Mouse (Mus musculus) heart, embryonic 14.5 days (tissue): ENCODE results near the gene Gm49450. TPM values are rescaled to one million over a fixed set of nuclear protein-coding genes. Genes with fewer than 3 reads are reported as not detected.
A peak's percentile ranks its signal among the peaks of the same experiment; 100 is the strongest.

Experiments
- ATAC-seq: fragments of 200-750 bp; cut with Nextera tagmentation; 2 replicates; pipeline ENCODE4 v1.8.0; 2017; ENCODE audit warnings: low read depth, moderate TSS enrichment; ENCODE audit not compliant: insufficient number of reproducible peaks, insufficient read depth, low FRiP score
- H3K27ac ChIP-seq, 2 experiments: fragments of 200-500 bp in 1 of 2; fragments of 300-500 bp in 1 of 2; sonication (generic) in 1 of 2; replicated peaks in 1 of 2; 2 replicates each; pipeline ENCODE4 v1.5.1; 2012 to 2014; ENCODE audit warnings: low read depth in 2 of 2, low read length in 2 of 2, control low read depth in 1 of 2, mild to moderate bottlenecking in 1 of 2, mixed read lengths in 1 of 2; ENCODE audit not compliant: control insufficient read depth in 1 of 2, insufficient read depth in 1 of 2
- H3K27me3 ChIP-seq: fragments of 300-500 bp; sonication (generic); 2 replicates; pipeline ENCODE4 v1.6.1; 2014; ENCODE audit warnings: mild to moderate bottlenecking, low read length, control low read depth; ENCODE audit not compliant: control insufficient read depth, insufficient read depth
- H3K36me3 ChIP-seq: fragments of 300-500 bp; sonication (generic); 2 replicates; pipeline ENCODE4 v1.6.1; 2014; ENCODE audit warnings: mild to moderate bottlenecking, control low read depth, low read length, mixed read lengths; ENCODE audit not compliant: control insufficient read depth, insufficient read depth
- H3K4me1 ChIP-seq, 2 experiments: fragments of 200-500 bp in 1 of 2; fragments of 300-500 bp in 1 of 2; sonication (generic) in 1 of 2; 2 replicates each; pipeline ENCODE4 v1.6.1; 2012 to 2014; ENCODE audit warnings: low read length in 2 of 2, control low read depth in 1 of 2, mixed read lengths in 1 of 2; ENCODE audit not compliant: control insufficient read depth in 2 of 2, insufficient read depth in 2 of 2
- H3K4me2 ChIP-seq: fragments of 300-500 bp; sonication (generic); 2 replicates; pipeline ENCODE4 v1.6.1; 2014; ENCODE audit warnings: mild to moderate bottlenecking, low read length
- H3K4me3 ChIP-seq, 2 experiments: fragments of 200-500 bp in 1 of 2; fragments of 300-500 bp in 1 of 2; sonication (generic) in 1 of 2; 2 replicates each; pipeline ENCODE4 v1.5.1; 2012 to 2014; ENCODE audit warnings: low read length in 2 of 2, mild to moderate bottlenecking in 2 of 2, control low read depth in 1 of 2, low read depth in 1 of 2, moderate library complexity in 1 of 2; ENCODE audit not compliant: control insufficient read depth in 1 of 2, insufficient read depth in 1 of 2
- H3K9ac ChIP-seq: fragments of 300-500 bp; sonication (generic); 2 replicates; pipeline ENCODE4 v1.6.1; 2014; ENCODE audit warnings: mild to moderate bottlenecking, low read length
- H3K9me3 ChIP-seq: fragments of 300-500 bp; sonication (generic); 2 replicates; pipeline ENCODE4 v1.6.1; 2016; ENCODE audit warnings: low read length, control low read depth; ENCODE audit not compliant: control insufficient read depth
- WGBS: fragments of 180-500 bp; shearing (Covaris S2); extraction: QIAGEN DNeasy Blood & Tissue Kit; methylation state at CpG from one replicate; pipeline ENCODE4 v1.1.7; 2014; 5-methylcytosine and 5-hydroxymethylcytosine counted together
- polyA plus RNA-seq: library from polyadenylated mRNA; unstranded; fragments of >200 nt; fragmentation: Nextera tagmentation; extraction: Ambion mirVana; gene quantifications from 2 replicates; pipeline ENCODE4 v1.2.1, GENCODE M21; 2014

Gm49450 gene
- polyA plus RNA-seq, 1 experiment from 2014 or later: not detected

DNA sequence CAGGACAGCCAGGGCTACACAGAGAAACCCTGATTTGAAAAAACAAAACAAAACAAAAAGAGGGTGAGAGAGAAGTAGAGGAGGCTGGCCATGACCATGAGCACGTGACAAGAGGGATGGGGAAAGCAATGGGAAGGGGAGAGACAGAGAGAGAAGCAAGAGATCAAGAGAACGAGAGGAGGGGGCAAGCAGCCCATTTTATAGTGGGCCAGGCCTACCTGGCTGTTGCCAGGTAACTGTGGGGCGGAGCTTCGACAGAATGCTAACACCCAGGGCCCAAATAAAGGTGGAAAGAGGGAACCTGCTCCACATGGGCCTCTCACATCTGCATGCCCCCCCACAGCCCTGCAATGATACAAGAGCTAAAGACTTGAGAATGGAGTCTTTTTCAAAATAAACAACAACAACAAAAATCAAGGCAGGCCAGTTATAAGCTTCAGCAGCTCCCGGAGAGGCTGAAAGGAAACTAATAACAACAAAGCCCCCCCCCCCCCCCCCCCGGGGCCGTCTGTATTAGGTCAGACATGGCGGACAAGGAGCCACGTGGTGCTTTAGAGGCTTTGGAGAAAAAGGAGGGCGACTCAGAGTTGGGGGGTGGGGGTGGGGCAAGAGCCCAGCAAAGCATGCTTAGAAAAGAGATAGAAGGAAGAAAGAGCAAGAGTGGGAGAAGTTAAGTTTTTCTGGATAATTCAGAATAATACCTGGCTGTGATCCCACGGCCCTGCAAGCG is 36.5 kb upstream of the Gm49450 start:
- ATAC-seq: no peak
- H3K4me1 ChIP-seq: peaks cover 26 to 57% of the 10 kb centered on the region in 2 experiments

DNA sequence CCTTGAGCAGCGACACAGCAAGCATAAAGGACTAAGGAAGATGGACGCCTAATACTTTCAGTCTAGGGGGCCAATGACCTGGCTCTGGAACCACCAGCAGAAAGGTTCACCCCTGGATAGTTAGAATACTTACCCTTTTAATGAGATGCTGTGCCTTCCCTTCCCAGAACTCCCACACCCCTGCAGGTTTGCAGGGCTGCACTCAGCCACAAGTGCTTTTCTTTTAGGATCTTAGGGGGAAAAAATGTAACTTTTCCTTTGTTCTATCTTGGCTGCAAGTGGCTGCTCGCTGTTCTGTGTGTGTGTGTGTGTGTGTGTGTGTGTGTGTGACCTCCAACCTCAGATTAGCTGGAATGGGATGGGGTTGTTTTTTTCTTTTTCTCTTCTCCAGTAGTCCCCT is 35.4 kb upstream of the Gm49450 start:
- no peak overlapping the region for H3K4me2 ChIP-seq
- ATAC-seq: no peak
- H3K9ac ChIP-seq: no peak overlapping the region
- no peaks in the 10 kb centered on the region for H3K9me3 ChIP-seq
- no peaks in the 10 kb centered on the region for H3K36me3 ChIP-seq
- H3K4me1 ChIP-seq: peaks cover 26 to 66% of the 10 kb centered on the region in 2 experiments
- 78% methylated on average over 3 of the region's 3 CpGs for WGBS
- no peak overlapping the region for H3K4me3 ChIP-seq
- no peak overlapping the region for H3K27ac ChIP-seq
- H3K27me3 ChIP-seq: no peaks in the 10 kb centered on the region

More for the DNA sequence above, 36.5 kb upstream of the Gm49450 start:
- Histone ChIP-seq H3K9ac (no peak overlapping the region), H3K9me3 (no peaks in the 10 kb centered on the region), H3K36me3 (no peaks in the 10 kb centered on the region), H3K4me3 (no peak overlapping the region), H3K4me2 (no peak overlapping the region), H3K27me3 (no peaks in the 10 kb centered on the region), H3K27ac (no peak overlapping the region)
- 40% methylated on average over 11 of the region's 12 CpGs for WGBS

DNA sequence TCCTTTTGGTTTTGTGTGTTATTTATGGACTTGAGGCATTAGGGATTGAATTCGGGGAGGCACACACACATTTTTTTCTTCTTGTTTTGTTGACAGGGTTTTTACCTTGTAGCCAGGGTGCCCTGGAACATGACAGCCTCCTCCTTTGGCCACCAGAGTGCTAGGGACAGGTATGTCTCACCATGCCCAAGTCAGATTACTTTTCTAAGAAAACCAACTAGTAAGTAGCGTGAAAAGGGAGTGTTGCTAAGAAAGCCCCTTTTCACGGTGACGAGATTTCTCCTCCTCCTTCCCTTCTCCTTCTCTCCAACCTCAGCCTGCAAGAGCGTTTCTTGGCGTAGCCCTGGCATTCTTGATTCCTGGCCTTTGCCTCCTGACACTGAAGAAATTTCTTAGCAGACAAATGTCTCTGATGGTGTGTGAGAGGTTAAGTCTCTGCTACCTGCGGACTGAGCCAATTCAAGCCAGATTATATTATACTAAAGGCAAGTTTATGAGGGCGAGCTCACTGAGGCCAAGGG is 34.4 kb upstream of the Gm49450 start:
- peak overlapping the region; percentile 42; the same call in 1 of the 2 replicates for H3K9ac ChIP-seq
- no peaks in the 10 kb centered on the region for H3K9me3 ChIP-seq
- H3K36me3 ChIP-seq: no peaks in the 10 kb centered on the region
- no peak overlapping the region for H3K4me3 ChIP-seq
- H3K4me1 ChIP-seq: peaks cover 28 to 61% of the 10 kb centered on the region in 2 experiments
- 0 out of 2 replicates have a peak overlapping the region, but pooled peaks have one; percentile 6 for H3K4me2 ChIP-seq
- H3K27ac ChIP-seq: peak overlapping the region; percentile 95 to 96
- 46% methylated on average over 8 of the region's 8 CpGs for WGBS
- no peak for ATAC-seq
- H3K27me3 ChIP-seq: no peaks in the 10 kb centered on the region

DNA sequence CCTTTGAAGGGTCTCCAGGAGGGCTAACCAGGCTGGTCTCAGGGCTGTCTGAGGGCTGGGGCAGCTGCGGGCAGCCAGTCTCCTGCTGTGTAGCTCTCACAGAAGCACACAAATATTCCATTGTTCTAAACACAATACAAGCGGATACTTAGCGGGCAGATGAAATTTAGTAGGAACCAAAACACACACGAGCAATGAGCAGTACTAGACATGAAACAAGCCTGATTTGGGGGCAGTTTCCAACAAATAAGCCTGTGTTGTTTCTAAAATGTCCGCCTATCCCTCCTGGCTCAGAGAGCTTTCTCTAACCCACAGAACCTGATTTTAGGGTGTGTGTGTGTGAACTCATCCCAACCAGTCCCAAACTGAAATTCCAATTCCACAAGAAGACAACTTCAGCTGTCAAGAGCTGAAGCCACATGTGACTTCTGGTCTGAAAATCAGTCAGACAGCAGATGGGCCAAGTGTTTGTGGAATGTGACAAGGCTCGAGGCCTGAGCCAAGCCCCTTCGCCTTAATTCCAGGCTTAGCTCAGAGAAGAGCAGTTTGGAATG is 33.8 kb upstream of the Gm49450 start:
- H3K4me2 ChIP-seq: 0 out of 2 replicates have a peak overlapping the region, but pooled peaks have one; percentile 6
- WGBS: 22% methylated on average over 7 of the region's 7 CpGs

DNA sequence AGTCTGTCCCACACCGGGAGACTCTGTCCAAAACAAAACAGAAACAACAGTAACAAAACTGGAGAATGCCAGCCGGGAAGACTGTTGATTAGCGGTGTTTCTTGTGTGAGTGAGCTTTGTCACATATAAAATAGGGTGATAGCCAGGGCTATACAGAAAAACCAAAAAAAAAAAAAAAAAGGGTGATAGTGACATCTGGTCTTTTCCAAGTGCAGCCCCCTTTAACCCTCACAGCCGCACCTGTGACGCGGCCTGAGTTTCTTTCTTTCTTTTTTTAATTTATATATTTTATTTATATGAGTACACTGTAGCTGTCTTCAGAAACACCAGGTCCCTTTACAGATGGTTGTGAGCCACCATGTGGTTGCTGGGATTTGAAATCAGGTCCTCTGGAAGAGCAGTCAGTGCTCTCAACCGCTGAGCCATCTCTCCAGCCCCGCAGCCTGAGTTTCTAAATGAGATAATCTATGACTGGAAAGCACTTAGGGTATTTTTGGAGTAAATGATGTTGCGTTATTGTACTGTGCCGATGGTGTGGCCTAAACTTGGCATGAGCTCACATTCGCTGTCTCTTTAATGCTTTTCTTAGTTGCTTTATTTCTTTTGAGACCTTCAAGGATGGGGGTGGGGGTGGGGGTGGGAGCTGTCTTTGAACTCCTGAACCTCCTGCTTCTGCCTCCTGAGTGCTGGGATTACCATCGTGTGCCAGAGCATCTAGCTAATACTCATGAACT is 32.8 kb upstream of the Gm49450 start:
- peak overlapping the region; percentile 49 to 68 for H3K4me3 ChIP-seq
- H3K4me2 ChIP-seq: peak overlapping the region; percentile 62
- H3K27ac ChIP-seq: peak overlapping the region; percentile 96 to 99
- H3K4me1 ChIP-seq: peaks cover 24 to 53% of the 10 kb centered on the region in 2 experiments
- no peaks in the 10 kb centered on the region for H3K27me3 ChIP-seq
- 23% methylated on average over 12 of the region's 12 CpGs for WGBS
- no peak for ATAC-seq
- H3K9me3 ChIP-seq: no peaks in the 10 kb centered on the region
- peak overlapping the region; percentile 77 for H3K9ac ChIP-seq
- H3K36me3 ChIP-seq: no peaks in the 10 kb centered on the region

More for the DNA sequence above, 33.8 kb upstream of the Gm49450 start:
- peak overlapping the region; percentile 95 to 96 for H3K27ac ChIP-seq
- H3K27me3 ChIP-seq: no peaks in the 10 kb centered on the region
- no peak overlapping the region for H3K4me3 ChIP-seq
- peak overlapping the region; percentile 42 for H3K9ac ChIP-seq
- H3K36me3 ChIP-seq: no peaks in the 10 kb centered on the region
- ATAC-seq: no peak
- peaks cover 26 to 58% of the 10 kb centered on the region in 2 experiments for H3K4me1 ChIP-seq
- H3K9me3 ChIP-seq: no peaks in the 10 kb centered on the region

DNA sequence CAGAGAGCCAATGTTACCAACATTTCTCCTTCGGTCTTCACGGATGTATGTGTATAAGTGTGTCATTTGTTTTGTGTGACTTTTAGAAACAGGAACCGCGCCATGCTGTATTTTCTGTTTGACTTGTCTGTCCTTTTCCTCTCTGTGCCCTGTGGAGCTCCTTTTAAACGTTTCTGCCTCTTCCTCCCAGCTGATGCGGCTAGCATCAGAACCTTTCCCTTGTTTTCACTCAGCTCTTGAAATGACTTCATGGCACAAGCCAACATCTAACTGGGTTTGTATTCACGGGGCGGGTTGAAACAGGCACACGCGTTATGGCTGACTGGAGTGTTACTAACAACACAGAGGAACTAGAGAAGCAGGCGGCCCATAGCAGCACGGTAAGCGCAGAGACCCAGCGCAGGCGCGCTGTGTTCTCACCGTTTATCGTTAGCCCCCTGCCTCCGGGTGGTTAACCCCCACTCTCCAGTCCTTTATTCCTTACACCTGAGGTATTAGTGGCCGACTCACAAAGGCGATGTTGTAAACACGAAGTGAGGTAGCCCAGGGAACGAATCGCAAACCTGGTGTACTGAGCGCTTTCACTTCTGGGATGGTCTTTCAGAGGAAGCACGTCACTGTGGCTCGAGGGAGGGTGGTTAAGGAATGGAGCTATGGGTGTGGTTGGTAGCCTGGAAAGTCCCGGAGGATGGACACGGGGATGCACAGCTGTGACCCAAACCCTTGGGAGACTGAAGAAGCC is 32.1 kb upstream of the Gm49450 start:
- Histone ChIP-seq H3K4me2 (peak overlapping the region; percentile 62), H3K27ac (peak overlapping the region; percentile 96 to 99), H3K36me3 (no peaks in the 10 kb centered on the region), H3K9me3 (no peaks in the 10 kb centered on the region), H3K4me1 (peaks cover 19 to 46% of the 10 kb centered on the region in 2 experiments), H3K4me3 (peak overlapping the region; percentile 49 to 68), H3K27me3 (no peaks in the 10 kb centered on the region), H3K9ac (peak overlapping the region; percentile 77)
- WGBS: 2% methylated on average over 29 of the region's 29 CpGs
- peak; percentile 67 for ATAC-seq

DNA sequence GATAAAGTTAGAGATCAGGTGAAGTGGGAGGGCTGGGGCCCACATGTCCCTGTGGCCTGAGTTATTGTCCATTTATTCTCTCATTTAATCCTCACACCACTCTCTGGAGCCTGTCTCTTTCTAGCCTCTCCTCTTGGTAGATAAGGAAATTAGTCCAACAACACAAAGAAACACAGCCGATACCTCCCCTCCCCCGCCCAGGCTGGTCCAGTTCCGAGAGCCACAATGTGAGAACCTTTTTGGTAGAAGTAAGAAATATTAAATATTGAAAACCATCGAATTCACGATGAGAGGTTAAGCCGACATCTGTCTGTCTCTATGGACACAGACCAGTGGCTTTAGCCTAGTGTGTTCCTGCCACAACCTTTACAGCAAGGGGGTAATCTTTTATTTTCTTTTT is 31.3 kb upstream of the Gm49450 start:
- Histone ChIP-seq H3K27ac (peak overlapping the region; percentile 38 to 96; a peak in 3 of 4 replicates), H3K36me3 (no peaks in the 10 kb centered on the region), H3K9ac (peak overlapping the region; percentile 77), H3K4me2 (peak overlapping the region; percentile 62), H3K27me3 (no peaks in the 10 kb centered on the region), H3K4me3 (peak overlapping the region in 1 of 2 experiments; percentile 49; a peak in 1 of 4 replicates), H3K9me3 (no peaks in the 10 kb centered on the region), H3K4me1 (peaks cover 16 to 39% of the 10 kb centered on the region in 2 experiments)
- no peak for ATAC-seq
- 35% methylated on average over 6 of the region's 6 CpGs for WGBS
